Mouse (Mus musculus) liver, embryonic 13.5 days (tissue): ENCODE measurements around the gene 1810037I17Rik. TPM values are rescaled to one million over a fixed set of nuclear protein-coding genes. Genes with fewer than 3 reads are reported as not detected.

ENCODE experiments used
- ATAC-seq: fragments of 200-750 bp; cut with Nextera tagmentation; 2 replicates; pipeline ENCODE4 v1.8.0; 2017; ENCODE audit warnings: low read depth, mild to moderate bottlenecking, moderate number of reproducible peaks, moderate library complexity
- DNase-seq: peaks from one replicate; pipeline ENCODE4 v3.0.0; 2022
- H3K27ac ChIP-seq: fragments of 300-500 bp; sonication (generic); 2 replicates; pipeline ENCODE4 v1.5.1; 2015; ENCODE audit warnings: moderate library complexity, mild to moderate bottlenecking, inconsistent platforms
- H3K27me3 ChIP-seq: fragments of 300-500 bp; sonication (generic); 2 replicates; pipeline ENCODE4 v1.6.1; 2015; ENCODE audit warnings: mild to moderate bottlenecking, inconsistent platforms
- H3K36me3 ChIP-seq: fragments of 300-500 bp; sonication (generic); 2 replicates; pipeline ENCODE4 v1.6.1; 2015; ENCODE audit warnings: mild to moderate bottlenecking, inconsistent platforms
- H3K4me1 ChIP-seq: fragments of 300-500 bp; sonication (generic); replicated peaks from 2 replicates; pipeline ENCODE4 v1.6.1; 2015; ENCODE audit warnings: inconsistent platforms
- H3K4me2 ChIP-seq: fragments of 300-500 bp; sonication (generic); 2 replicates; pipeline ENCODE4 v1.6.1; 2015; ENCODE audit warnings: inconsistent platforms, mild to moderate bottlenecking, moderate library complexity
- H3K4me3 ChIP-seq: fragments of 300-500 bp; sonication (generic); replicated peaks from 2 replicates; pipeline ENCODE4 v1.5.1; 2015; ENCODE audit warnings: mild to moderate bottlenecking, inconsistent platforms
- H3K9ac ChIP-seq: fragments of 300-500 bp; sonication (generic); 2 replicates; pipeline ENCODE4 v1.6.1; 2015; ENCODE audit warnings: mild to moderate bottlenecking, inconsistent platforms
- H3K9me3 ChIP-seq: fragments of 300-500 bp; sonication (generic); replicated peaks from 2 replicates; pipeline ENCODE4 v1.6.1; 2016; ENCODE audit warnings: inconsistent platforms
- WGBS: fragments of 180-500 bp; shearing (Covaris S2); methylation state at CpG from one replicate; pipeline ENCODE4 v1.1.7; 2015; ENCODE audit not compliant: insufficient replicate concordance; 5-methylcytosine and 5-hydroxymethylcytosine counted together
- polyA plus RNA-seq: library from polyadenylated mRNA; unstranded; fragments of >200 nt; fragmentation: Nextera tagmentation; extraction: Ambion mirVana; gene quantifications from 2 replicates; pipeline ENCODE4 v1.2.1, GENCODE M21; 2015

1810037I17Rik gene
- polyA plus RNA-seq, 1 experiment from 2014 or later = 124 TPM

DNA sequence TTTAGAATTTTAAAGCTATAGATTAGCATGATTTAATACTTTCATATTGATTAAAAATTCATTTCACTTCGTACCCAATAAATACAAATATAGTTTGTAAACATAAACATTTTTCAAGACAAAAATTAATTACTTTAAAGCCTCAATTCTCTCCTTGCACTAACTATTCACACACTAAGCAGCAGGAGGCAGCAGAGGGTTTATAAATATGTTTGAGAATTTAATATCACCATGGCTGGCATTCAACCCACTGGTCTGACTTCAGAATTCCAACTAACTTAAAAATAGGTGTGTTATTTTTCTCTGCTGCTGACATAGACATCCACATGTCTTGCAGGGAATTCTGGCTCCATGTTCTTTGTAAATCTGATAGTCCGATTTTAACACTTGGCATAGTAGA is 15.2 kb downstream of the 1810037I17Rik start:
- H3K27ac ChIP-seq = no peak overlapping the region
- DNase-seq = no peak

GRCm38 (mm10) chr3:122943387-122943890 is 19.4 kb downstream of the 1810037I17Rik start:
- no peak for ATAC-seq
- Histone ChIP-seq H3K27ac (no peak overlapping the region), H3K9me3 (no peaks in the 10 kb centered on the region), H3K27me3 (no peaks in the 10 kb centered on the region), H3K36me3 (peaks cover 4% of the 10 kb centered on the region; the same call in 1 of the 2 replicates), H3K4me1 (no peaks in the 10 kb centered on the region), H3K4me3 (no peak overlapping the region), H3K4me2 (no peak overlapping the region), H3K9ac (no peak overlapping the region)
- no peak for DNase-seq
- 69% methylated on average over 6 of the region's 6 CpGs for WGBS

More for the DNA sequence above, 15.2 kb downstream of the 1810037I17Rik start:
- no peak for ATAC-seq
- no peaks in the 10 kb centered on the region for H3K9me3 ChIP-seq
- WGBS = 66% methylated on average over 2 of the region's 2 CpGs
- H3K4me2 ChIP-seq = no peak overlapping the region
- 0 out of 2 replicates have a peak, but pooled peaks cover 4% of the 10 kb centered on the region for H3K36me3 ChIP-seq
- H3K4me1 ChIP-seq = no peaks in the 10 kb centered on the region
- no peak overlapping the region for H3K4me3 ChIP-seq
- H3K27me3 ChIP-seq = no peaks in the 10 kb centered on the region
- H3K9ac ChIP-seq = no peak overlapping the region

DNA sequence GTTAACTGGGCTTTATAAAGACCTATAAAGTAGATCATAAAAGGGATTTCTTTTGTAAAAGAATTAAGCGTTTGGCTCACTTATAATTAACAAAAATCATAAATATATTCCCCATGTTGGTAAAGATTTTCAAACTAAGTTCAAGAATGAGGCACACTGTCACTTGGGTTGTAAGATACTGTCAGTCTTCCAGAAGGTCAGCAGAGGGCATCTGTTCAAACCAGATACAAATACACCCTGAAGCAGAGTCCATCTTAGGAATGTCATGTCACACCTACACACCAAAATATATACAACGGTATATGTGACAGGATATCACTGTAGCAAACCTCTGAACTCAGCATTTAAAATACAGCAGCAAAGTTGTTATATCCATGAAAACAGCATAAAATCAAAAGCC is 26.1 kb downstream of the 1810037I17Rik start:
- no peak for ATAC-seq
- H3K9ac ChIP-seq = no peak overlapping the region

DNA sequence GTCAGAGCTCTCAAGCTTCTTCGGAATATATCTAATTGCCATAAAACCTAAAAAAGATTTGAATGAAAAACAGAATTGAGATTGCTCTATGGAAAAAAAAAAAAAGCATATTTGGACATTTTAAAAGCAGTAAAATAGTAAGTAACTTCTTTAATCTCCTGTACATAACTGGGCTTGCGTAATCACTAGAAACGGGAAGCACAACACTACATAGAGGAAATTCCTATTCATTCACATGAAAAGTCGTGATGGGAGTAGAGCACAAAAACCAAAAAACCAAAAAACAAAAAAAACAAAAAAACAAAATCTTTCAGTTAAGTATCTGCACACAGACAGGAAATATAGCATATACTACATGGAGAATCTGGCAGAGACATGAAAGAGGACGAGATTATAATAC is 40.3 kb downstream of the 1810037I17Rik start:
- Histone ChIP-seq H3K27me3 (no peaks in the 10 kb centered on the region), H3K36me3 (peaks cover 13% of the 10 kb centered on the region; the same call in 1 of the 2 replicates), H3K9me3 (no peaks in the 10 kb centered on the region), H3K9ac (no peak overlapping the region), H3K4me1 (no peaks in the 10 kb centered on the region), H3K4me2 (no peak overlapping the region), H3K4me3 (no peak overlapping the region), H3K27ac (no peak overlapping the region)
- DNase-seq = no peak
- WGBS = 54% methylated on average over 5 of the region's 5 CpGs
- ATAC-seq = no peak

More for the DNA sequence above, 26.1 kb downstream of the 1810037I17Rik start:
- H3K4me2 ChIP-seq = no peak overlapping the region
- H3K4me3 ChIP-seq = no peak overlapping the region
- 79% methylated on average over 2 of the region's 2 CpGs for WGBS
- no peak for DNase-seq
- no peaks in the 10 kb centered on the region for H3K4me1 ChIP-seq
- H3K9me3 ChIP-seq = no peaks in the 10 kb centered on the region
- H3K27ac ChIP-seq = no peak overlapping the region
- peaks cover 12% of the 10 kb centered on the region for H3K36me3 ChIP-seq
- no peaks in the 10 kb centered on the region for H3K27me3 ChIP-seq

DNA sequence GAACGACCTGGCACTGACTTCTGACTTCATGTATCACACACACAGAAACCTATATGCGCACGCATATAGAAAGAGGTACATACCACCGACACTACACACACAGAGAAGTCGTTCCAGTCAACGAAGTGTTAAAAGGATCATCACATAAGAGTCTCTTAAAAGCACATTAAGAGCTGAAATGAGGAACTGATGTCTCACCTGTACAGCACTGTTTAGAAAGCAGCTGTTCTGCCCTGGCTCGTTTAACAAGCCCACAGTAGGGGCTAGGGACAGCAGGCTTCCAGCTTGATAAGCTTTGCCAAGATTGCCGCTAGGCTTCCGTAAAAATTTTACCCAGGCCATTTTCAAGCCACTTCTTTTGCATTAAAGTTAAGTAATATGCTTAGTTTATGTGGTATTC is 44.4 kb downstream of the 1810037I17Rik start:
- Histone ChIP-seq H3K9me3 (no peaks in the 10 kb centered on the region), H3K36me3 (peaks cover 8% of the 10 kb centered on the region; the same call in 1 of the 2 replicates)
- 80% methylated on average over 9 of the region's 9 CpGs for WGBS

DNA sequence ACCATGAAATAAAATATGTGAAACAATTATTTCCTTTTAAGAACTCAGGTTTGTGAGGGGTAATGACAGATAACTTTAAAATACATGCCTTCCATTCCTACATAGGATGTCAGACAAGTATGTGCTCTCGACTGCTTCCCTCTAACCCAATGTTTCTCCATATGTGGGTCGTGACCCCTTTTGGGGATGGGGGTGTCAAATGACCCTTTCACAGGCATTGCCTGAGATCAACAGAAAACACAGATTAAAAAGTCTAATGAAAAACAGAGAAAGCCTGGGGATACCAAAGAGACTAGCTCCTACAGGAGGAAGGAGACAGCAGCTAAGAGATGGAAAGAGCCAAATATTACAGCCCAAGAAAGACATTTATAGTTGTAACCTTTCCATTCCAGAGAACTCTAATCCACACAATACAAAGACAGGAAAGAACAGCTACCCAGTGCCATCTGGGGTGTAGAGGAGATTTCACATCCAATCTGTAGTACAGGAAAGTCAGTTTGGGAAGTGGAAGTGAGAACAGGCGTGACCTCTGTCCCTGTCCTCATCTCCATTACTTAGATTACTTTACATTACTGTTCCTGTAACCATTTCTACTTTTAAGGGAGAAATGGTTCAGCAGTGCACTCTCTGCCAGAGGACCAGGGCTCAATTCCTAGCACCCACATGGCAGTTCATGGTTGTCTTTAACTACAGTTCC is 48.3 kb downstream of the 1810037I17Rik start:
- ATAC-seq (no peak), DNase-seq (no peak)
- no peak overlapping the region for H3K4me3 ChIP-seq
- no peak overlapping the region for H3K27ac ChIP-seq
- H3K36me3 ChIP-seq = peaks cover 6% of the 10 kb centered on the region; the same call in 1 of the 2 replicates
- no peaks in the 10 kb centered on the region for H3K27me3 ChIP-seq
- no peak overlapping the region for H3K9ac ChIP-seq
- H3K4me2 ChIP-seq = no peak overlapping the region
- no peaks in the 10 kb centered on the region for H3K9me3 ChIP-seq
- 56% methylated on average over 3 of the region's 3 CpGs for WGBS
- peaks cover 8% of the 10 kb centered on the region for H3K4me1 ChIP-seq

More for the DNA sequence above, 44.4 kb downstream of the 1810037I17Rik start:
- ATAC-seq (no peak), DNase-seq (no peak)
- H3K4me3 ChIP-seq = no peak overlapping the region
- no peak overlapping the region for H3K4me2 ChIP-seq
- no peak overlapping the region for H3K27ac ChIP-seq
- H3K9ac ChIP-seq = no peak overlapping the region
- no peaks in the 10 kb centered on the region for H3K27me3 ChIP-seq
- no peaks in the 10 kb centered on the region for H3K4me1 ChIP-seq

- H3K36me3 ChIP-seq = no peaks in the 10 kb centered on the region
- DNase-seq (no peak), ATAC-seq (no peak)
- WGBS = 65% methylated on average over 3 of the region's 3 CpGs
- H3K4me2 ChIP-seq = no peak overlapping the region
- no peak overlapping the region for H3K4me3 ChIP-seq
- no peak overlapping the region for H3K27ac ChIP-seq
- H3K9ac ChIP-seq = no peak overlapping the region
- H3K27me3 ChIP-seq = no peaks in the 10 kb centered on the region
- no peaks in the 10 kb centered on the region for H3K9me3 ChIP-seq
- peaks cover 8% of the 10 kb centered on the region for H3K4me1 ChIP-seq
Measured at GRCm38 (mm10) chr3:122974833-122975232, 50.8 kb downstream of the 1810037I17Rik start.

DNA sequence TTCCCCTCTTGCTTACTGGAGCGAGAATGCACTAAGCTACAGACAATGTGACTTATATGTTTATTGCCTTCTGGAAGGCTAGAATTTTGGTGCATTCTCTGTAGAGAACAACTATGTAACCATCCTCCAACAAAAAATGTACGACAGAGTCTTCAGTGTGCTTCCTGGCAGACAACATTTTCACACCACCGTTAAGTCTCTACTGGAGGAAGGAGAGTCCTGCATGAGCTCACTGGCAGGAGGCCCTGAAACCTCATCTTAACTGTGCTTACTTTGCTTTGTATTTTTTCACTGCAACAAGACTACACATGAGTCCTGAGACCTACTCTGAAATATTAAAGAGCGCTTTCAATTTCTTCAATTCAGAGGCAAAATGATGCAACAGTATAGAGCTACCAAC is 51.4 kb downstream of the 1810037I17Rik start:
- H3K27ac ChIP-seq = no peak overlapping the region
- H3K27me3 ChIP-seq = no peaks in the 10 kb centered on the region
- no peak for DNase-seq
- no peaks in the 10 kb centered on the region for H3K9me3 ChIP-seq
- H3K4me3 ChIP-seq = no peak overlapping the region
- no peak overlapping the region for H3K9ac ChIP-seq
- no peaks in the 10 kb centered on the region for H3K36me3 ChIP-seq
- ATAC-seq = no peak
- no peak overlapping the region for H3K4me2 ChIP-seq
- peaks cover 8% of the 10 kb centered on the region for H3K4me1 ChIP-seq
- 69% methylated on average over 4 of the region's 4 CpGs for WGBS

Other genes starting within 250 kb of the 1810037I17Rik start
- gene Pde5a, start 195.3 kb upstream of the 1810037I17Rik start, polyA plus RNA-seq = 1.5 TPM in 2 replicates
- gene Fabp2, start 29.1 kb upstream of the 1810037I17Rik start, polyA plus RNA-seq = 11.7 and 12.9 TPM in 2 replicates
- gene Gm10959, start 4.8 kb upstream of the 1810037I17Rik start, polyA plus RNA-seq = not detected in 2 replicates
- gene Usp53, start 60.3 kb downstream of the 1810037I17Rik start, polyA plus RNA-seq = 1.7 and 2.2 TPM in 2 replicates
- gene Myoz2, start 110.8 kb downstream of the 1810037I17Rik start, polyA plus RNA-seq = 0.45 and 0.61 TPM in 2 replicates